16 mouse cellular contexts compared by ENCODE assay signal in the genomic region with DNA sequence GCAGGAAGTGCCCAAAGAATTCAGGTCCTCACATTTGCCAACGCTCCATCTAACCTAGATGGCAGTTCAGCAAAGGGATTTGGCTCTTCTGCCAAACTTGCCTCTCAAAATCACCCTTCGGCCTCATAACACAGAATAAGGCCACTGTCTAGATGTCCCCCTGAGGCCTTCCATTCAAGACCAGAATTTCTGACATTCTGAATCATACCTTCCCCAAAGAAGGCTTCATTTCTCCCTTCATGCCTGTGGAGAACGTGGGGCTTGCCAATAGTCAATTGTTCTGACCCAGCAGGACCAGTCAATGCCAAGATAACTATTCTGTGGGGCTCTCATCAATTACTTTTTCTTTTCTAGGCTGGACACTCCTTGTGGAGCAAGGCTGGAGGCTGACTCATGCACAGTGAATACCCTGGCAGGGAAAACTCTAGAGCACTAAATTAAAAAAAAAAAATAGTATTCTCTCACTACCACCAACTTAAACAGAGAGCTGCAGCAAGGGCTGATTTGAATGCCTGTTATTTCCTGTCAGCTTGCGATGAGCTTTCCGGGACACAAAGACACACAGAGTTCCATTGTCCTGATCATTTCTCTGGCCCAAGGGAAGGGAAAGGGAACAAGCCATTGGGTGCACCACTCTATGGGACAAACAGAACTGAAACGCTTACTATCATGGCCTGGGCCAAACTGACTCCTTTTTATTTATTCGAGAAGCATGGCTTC. TPM values are rescaled to one million over a fixed set of nuclear protein-coding genes. Genes with fewer than 3 reads are reported as not detected.
DNase-seq lines count a peak whose midpoint lies in the region; ATAC-seq and TF ChIP-seq lines count a peak whose summit lies in the region.
"Had no signal": no experiment of that assay in that cellular context is flagged by ENCODE, and none has a peak within 500 bp of the region (broad histone marks: within the 10 kb centered on the region; RNA-seq: fewer than 3 reads in every experiment).

No protein-coding gene starts in this region.

- no peaks in the 10 kb centered on the region for H3K27me3 ChIP-seq in heart, embryonic 13.5 days (replicated peaks)
- no peaks in the 10 kb centered on the region for H3K27me3 ChIP-seq in heart, adult 2 months (ENCODE audit: control insufficient read depth, insufficient read depth, low read length)
- H3K27me3 ChIP-seq in lung, embryonic 15.5 days, result no peaks in the 10 kb centered on the region
- no peaks in the 10 kb centered on the region for H3K27me3 ChIP-seq in midbrain, embryonic 15.5 days (replicated peaks)

- H3K4me1 ChIP-seq in heart, embryonic 13.5 days, result peaks cover 45% of the 10 kb centered on the region
- H3K4me1 ChIP-seq in heart, adult 2 months (ENCODE audit: control insufficient read depth, insufficient read depth, low read length), result peaks cover 7% of the 10 kb centered on the region; the same call in 1 of the 2 replicates
- peaks cover 33% of the 10 kb centered on the region for H3K4me1 ChIP-seq in lung, embryonic 15.5 days
- peaks cover 10% of the 10 kb centered on the region; the same call in 1 of the 2 replicates for H3K4me1 ChIP-seq in midbrain, embryonic 15.5 days

- no peak for TF ChIP-seq EP300 in heart, adult 2 months (IDR thresholded peaks at IDR 0.05; ENCODE audit: insufficient read depth, low read depth, low read length)

- H3K36me3 ChIP-seq in heart, embryonic 13.5 days, result no peaks in the 10 kb centered on the region
- H3K36me3 ChIP-seq in heart, adult 2 months (ENCODE audit: control insufficient read depth, insufficient read depth, low read length), result no peaks in the 10 kb centered on the region
- no peaks in the 10 kb centered on the region for H3K36me3 ChIP-seq in lung, embryonic 15.5 days
- no peaks in the 10 kb centered on the region for H3K36me3 ChIP-seq in midbrain, embryonic 15.5 days (replicated peaks)
- H3K36me3 ChIP-seq: limb, embryonic 13.5 days had no signal

- H3K9ac ChIP-seq in heart, embryonic 13.5 days, result no peak overlapping the region
- H3K9ac ChIP-seq in heart, adult 2 months (ENCODE audit: low read depth, low read length), result no peak overlapping the region
- no peak overlapping the region for H3K9ac ChIP-seq in lung, embryonic 15.5 days
- H3K9ac ChIP-seq in midbrain, embryonic 15.5 days, result no peak overlapping the region
- H3K9ac ChIP-seq: forebrain, postnatal 0 days; limb, embryonic 13.5 days had no signal

- intact Hi-C loops in heart, adult 2 months (cut with DNase I), result no loop called here

- H3K79me2 ChIP-seq in heart, adult 2 months (replicated peaks; ENCODE audit: control insufficient read depth, insufficient read depth, low read length), result no peaks in the 10 kb centered on the region

- no peak for DNase-seq in heart, adult 2 months
- no peak for DNase-seq in lung, postnatal 14 days
- peak; percentile 43 for DNase-seq in R1 (ENCODE audit: low read depth, low spot score)
- DNase-seq in spleen, adult 12 weeks (ENCODE audit: low spot score), result no peak
- DNase-seq in thymus, postnatal 25 days, result no peak
- DNase-seq: cerebellum, adult 8-10 months; gastrocnemius, postnatal 14 days; kidney, adult 8-10 months; kidney, postnatal 4 days; retina, postnatal 1 day had no signal

- no peak overlapping the region for H3K4me2 ChIP-seq in heart, embryonic 13.5 days
- no peak overlapping the region for H3K4me2 ChIP-seq in lung, embryonic 15.5 days
- H3K4me2 ChIP-seq in midbrain, embryonic 15.5 days, result no peak overlapping the region
- H3K4me2 ChIP-seq: limb, embryonic 13.5 days had no signal

- ATAC-seq in heart, embryonic 13.5 days (ENCODE audit: extremely low read depth, insufficient number of reproducible peaks, low FRiP score, low TSS enrichment), result no peak
- no peak for ATAC-seq in lung, embryonic 15.5 days (ENCODE audit: borderline replicate concordance, extremely low read depth, low FRiP score, low TSS enrichment)
- ATAC-seq in midbrain, embryonic 15.5 days (replicated peaks), result no peak

- H3K4me3 ChIP-seq in heart, embryonic 13.5 days, result no peak overlapping the region
- no peak overlapping the region for H3K4me3 ChIP-seq in heart, adult 2 months
- no peak overlapping the region for H3K4me3 ChIP-seq in lung, embryonic 15.5 days
- H3K4me3 ChIP-seq in midbrain, embryonic 15.5 days, result no peak overlapping the region
- H3K4me3 ChIP-seq: erythroblast, embryonic 14.5 days; limb, embryonic 13.5 days had no signal

- peak overlapping the region; percentile 76 for H3K27ac ChIP-seq in heart, embryonic 13.5 days (replicated peaks)
- no peak overlapping the region for H3K27ac ChIP-seq in heart, adult 2 months
- peak overlapping the region; percentile 72 for H3K27ac ChIP-seq in lung, embryonic 15.5 days
- 0 out of 2 replicates have a peak overlapping the region, but pooled peaks have one; percentile 30 for H3K27ac ChIP-seq in midbrain, embryonic 15.5 days
- H3K27ac ChIP-seq: limb, embryonic 13.5 days had no signal

- H3K9me3 ChIP-seq in heart, embryonic 13.5 days, result no peaks in the 10 kb centered on the region
- H3K9me3 ChIP-seq in lung, embryonic 15.5 days, result no peaks in the 10 kb centered on the region
- no peaks in the 10 kb centered on the region for H3K9me3 ChIP-seq in midbrain, embryonic 15.5 days
- H3K9me3 ChIP-seq: limb, embryonic 13.5 days had no signal

- TF ChIP-seq CTCF in heart, adult 2 months (IDR thresholded peaks at IDR 0.05), result no peak

- TF ChIP-seq POLR2A in heart, adult 2 months (IDR thresholded peaks at IDR 0.05; ENCODE audit: insufficient read depth, low read depth, low read length), result no peak

- 75% methylated on average over 7 of the region's 7 CpGs for WGBS in heart, embryonic 13.5 days
- 63% methylated on average over 7 of the region's 7 CpGs for WGBS in heart, adult 2 months
- 83% methylated on average over 7 of the region's 7 CpGs for WGBS in lung, embryonic 15.5 days
- 78% methylated on average over 7 of the region's 7 CpGs for WGBS in midbrain, embryonic 15.5 days

RNA-seq across cellular contexts. Expression of a gene that starts 56.9 kb away (rescaled TPM):
- 2.9 and 3.0 TPM in 2 replicates for polyA plus RNA-seq in heart, embryonic 13.5 days (2015; fragmentation: Nextera tagmentation; extraction: Ambion mirVana)
- 10 to 100 TPM; 18.0 to 28.4 TPM for total RNA-seq in heart, adult 2 months (2021)
- polyA plus RNA-seq in heart, adult 2 months (2012; rRNA removed), result 18.3 and 20.5 TPM in 2 replicates
- 1.4 and 1.5 TPM in 2 replicates for polyA plus RNA-seq in lung, embryonic 15.5 days (2015; fragmentation: Nextera tagmentation; extraction: Ambion mirVana)
- 1.3 and 1.4 TPM in 2 replicates for polyA plus RNA-seq in midbrain, embryonic 15.5 days (2015; fragmentation: Nextera tagmentation; extraction: Ambion mirVana)
